Mouse (Mus musculus) lung, adult 18-20 months (tissue): ENCODE data around the gene Slc18a3.

ENCODE experiments used
- DNase-seq, 2 experiments: peaks; one replicate each; pipeline ENCODE4 v3.0.0; 2022; ENCODE audit warnings: mixed read lengths in 2 of 2

Gene Slc18a3

DNA sequence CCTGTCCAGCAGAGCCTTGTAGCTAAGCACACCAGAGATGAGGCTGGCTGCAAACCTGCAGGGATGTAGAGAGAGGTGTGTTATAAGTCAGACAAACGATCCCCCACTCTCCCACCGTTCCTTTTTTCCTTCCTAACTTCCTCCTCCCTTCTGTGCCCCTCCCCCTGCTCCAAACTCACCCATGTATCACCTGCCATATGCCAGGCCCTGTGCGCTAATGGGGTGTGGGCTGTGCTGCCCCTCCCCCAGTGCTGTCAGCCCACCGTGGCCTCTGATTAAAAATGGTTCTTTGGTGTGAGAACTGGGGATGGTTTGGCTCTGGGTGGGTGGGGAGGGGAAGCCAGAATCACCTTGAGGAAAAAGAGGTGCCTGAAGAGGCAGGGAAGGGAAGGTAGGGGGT lies 12.1 kb downstream of the Slc18a3 start:
- DNase-seq, result no peak

DNA sequence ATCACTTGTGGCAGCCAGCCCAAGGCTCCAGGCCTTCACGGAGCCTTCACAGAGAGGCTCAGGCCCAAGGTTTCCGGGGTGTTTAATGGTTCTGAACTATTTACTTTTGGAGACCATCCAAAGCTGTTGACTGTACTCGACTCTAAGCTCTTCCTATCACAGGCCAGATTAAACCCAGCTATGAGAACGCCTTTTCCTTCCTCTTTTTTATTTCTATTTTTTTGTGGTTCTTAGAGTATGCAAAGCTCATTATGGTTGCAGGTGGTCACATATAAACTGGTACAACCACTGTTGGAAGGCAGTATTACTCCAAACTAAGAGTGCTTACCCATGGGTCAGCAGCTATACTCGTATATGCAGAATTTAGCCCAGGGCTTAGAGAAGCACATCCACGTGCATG lies 17.7 kb downstream of the Slc18a3 start:
- no peak for DNase-seq

DNA sequence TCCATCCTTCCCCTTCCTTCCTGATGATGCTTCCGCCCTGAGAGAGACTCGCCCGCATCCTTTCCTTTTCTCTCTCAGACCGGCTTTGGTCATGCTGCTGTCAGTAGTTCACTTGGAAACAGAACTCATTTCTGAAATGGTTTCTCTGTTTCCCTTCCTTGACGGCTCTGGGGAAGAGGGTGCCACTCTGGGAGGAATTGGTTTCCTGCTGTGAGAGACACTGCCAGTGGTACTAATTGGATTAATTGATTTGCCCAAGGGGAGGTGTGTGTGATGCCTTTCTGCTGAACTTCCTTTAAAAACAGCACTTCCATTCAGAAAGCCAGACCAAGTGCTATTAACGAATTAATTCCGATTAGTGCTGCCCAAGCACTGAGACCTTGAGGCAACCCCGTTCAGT lies 21.2 kb downstream of the Slc18a3 start:
- DNase-seq, result no peak

DNA sequence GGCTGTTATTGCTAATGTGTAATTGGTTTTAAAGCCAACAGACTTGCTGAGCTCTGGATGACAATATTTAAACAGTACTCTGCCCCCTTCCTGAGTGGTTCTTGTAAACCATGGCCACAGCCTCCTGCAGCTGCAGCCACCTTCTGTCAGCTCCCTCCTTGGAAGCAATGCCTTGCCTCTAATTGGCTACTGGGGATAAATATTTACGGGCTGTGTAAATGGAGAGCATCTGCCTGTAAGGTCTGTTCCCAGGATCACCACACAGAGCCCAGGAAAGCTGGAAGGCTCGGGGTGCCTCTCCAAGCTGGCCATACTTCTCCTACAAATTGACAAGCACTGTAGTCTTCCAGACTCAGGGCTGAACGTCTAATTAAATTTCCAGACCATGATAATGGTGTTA lies 24.9 kb downstream of the Slc18a3 start:
- DNase-seq, result no peak

DNA sequence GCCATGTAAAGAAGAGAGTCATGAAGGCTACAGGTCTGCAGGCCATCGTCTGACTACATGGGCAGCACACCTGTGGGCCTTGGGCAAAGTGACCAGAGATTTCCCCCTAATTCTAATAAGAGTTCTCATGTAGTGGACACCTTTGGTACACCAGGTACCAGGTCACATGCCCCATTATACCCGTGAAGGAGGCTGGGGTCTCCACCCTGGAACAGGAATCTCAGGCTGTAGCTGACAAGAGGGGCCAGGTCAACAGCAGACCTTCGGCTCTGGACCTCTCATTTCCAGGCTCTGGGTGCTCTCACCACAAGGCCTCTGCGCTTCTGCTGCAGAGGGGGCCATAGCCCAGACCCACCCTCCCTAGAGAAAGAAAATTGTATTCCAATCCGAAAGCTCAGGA lies 25.3 kb downstream of the Slc18a3 start:
- DNase-seq, result no peak

DNA sequence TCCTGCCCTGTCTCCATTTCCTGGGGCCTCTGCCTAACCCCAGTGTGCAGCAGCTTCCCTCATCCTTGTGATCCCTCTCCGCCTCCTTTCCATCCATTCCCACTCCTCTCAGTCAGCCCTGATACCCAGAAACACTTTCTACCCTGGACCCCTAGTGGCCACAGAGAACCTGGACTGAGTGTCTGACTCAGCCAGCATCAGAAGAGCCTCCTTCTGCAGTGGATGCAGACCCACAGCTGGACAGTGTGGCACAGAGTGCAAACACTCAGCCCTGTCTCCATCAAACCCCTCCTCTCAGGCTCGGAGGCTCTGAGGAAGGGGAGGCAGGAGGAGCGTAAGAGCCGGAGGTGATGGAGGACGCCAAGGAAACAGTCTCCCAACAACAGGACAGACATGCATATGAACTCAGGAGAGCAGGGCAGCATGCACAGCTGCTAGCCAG lies 27.3 kb downstream of the Slc18a3 start:
- DNase-seq, result no peak

- DNase-seq, result no peak
These were observed 35.5 kb downstream of the Slc18a3 start for GRCm38 (mm10) chr14:32429030-32429602.

DNA sequence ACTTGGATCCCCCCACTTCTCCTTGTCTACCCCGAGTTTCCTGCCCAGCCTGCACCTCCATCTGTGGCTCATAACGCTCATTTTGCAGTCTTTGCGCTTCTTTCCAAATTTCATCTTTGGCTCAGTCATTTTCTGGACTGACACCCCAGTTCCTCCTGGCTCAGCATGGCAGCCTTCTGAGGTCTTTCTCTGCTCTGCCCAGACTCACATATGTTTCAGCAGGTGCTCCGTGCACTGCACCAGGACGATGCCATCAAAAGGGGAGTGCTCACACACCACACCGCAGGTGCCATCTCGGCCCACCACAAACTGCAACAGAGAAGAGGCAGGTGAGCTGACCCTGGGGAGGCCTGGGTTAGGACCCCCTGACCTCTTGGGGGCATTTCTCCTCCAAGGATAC lies 40.7 kb downstream of the Slc18a3 start:
- DNase-seq, result no peak

- DNase-seq, result no peak
These were observed 45.9 kb downstream of the Slc18a3 start for GRCm38 (mm10) chr14:32418747-32419146.
